Mouse (Mus musculus): ENCODE data around the gene 0610009B22Rik. TPM values are rescaled to one million over a fixed set of nuclear protein-coding genes. Genes with fewer than 3 reads are reported as not detected.
A peak's percentile ranks its signal among the peaks of the same experiment; 100 is the strongest.

0610009B22Rik gene
- polyA plus RNA-seq, 1 experiment, result 48.7 TPM

- H3K27ac ChIP-seq (ENCODE audit: insufficient read depth, low read length), result no peak overlapping the region
- H3K27me3 ChIP-seq (ENCODE audit: control insufficient read depth, insufficient read depth, low read length), result no peaks in the 10 kb centered on the region
- 28% methylated on average over 9 of the region's 9 CpGs for WGBS
Observed at GRCm38 (mm10) chr11:51643202-51643601, 45.5 kb downstream of the 0610009B22Rik start.

GRCm38 (mm10) chr11:51640748-51641147, 47.9 kb downstream of the 0610009B22Rik start:
- Histone ChIP-seq H3K27me3 (ENCODE audit: control insufficient read depth, insufficient read depth, low read length) (no peaks in the 10 kb centered on the region), H3K4me3 (replicated peaks; ENCODE audit: insufficient read depth, low read depth, low read length) (no peak overlapping the region), H3K27ac (ENCODE audit: insufficient read depth, low read length) (no peak overlapping the region), H3K4me1 (ENCODE audit: control insufficient read depth, insufficient read depth, low read length) (peaks cover 2% of the 10 kb centered on the region; the same call in 1 of the 2 replicates)
- TF ChIP-seq POLR2A (IDR thresholded peaks at IDR 0.05; ENCODE audit: borderline replicate concordance, insufficient read depth, low read length) (no peak), CTCF (IDR thresholded peaks at IDR 0.05; ENCODE audit: borderline replicate concordance, insufficient read depth, low read depth, low read length) (no peak)
- no peak for DNase-seq
- 28% methylated on average over 7 of the region's 7 CpGs for WGBS

More at GRCm38 (mm10) chr11:51643202-51643601, 45.5 kb downstream of the 0610009B22Rik start:
- no peak for TF ChIP-seq CTCF (IDR thresholded peaks at IDR 0.05; ENCODE audit: borderline replicate concordance, insufficient read depth, low read depth, low read length)
- TF ChIP-seq POLR2A (IDR thresholded peaks at IDR 0.05; ENCODE audit: borderline replicate concordance, insufficient read depth, low read length), result no peak
- H3K4me3 ChIP-seq (replicated peaks; ENCODE audit: insufficient read depth, low read depth, low read length), result peak overlapping the region; percentile 42
- H3K4me1 ChIP-seq (ENCODE audit: control insufficient read depth, insufficient read depth, low read length), result no peaks in the 10 kb centered on the region
- DNase-seq, result no peak

GRCm38 (mm10) chr11:51638497-51638896, 50.2 kb downstream of the 0610009B22Rik start:
- H3K27ac ChIP-seq (ENCODE audit: insufficient read depth, low read length), result no peak overlapping the region
- 80% methylated on average over 5 of the region's 5 CpGs for WGBS
- no peaks in the 10 kb centered on the region for H3K27me3 ChIP-seq (ENCODE audit: control insufficient read depth, insufficient read depth, low read length)
- no peak for DNase-seq
- peaks cover 2% of the 10 kb centered on the region; the same call in 1 of the 2 replicates for H3K4me1 ChIP-seq (ENCODE audit: control insufficient read depth, insufficient read depth, low read length)
- no peak overlapping the region for H3K4me3 ChIP-seq (replicated peaks; ENCODE audit: insufficient read depth, low read depth, low read length)
- no peak for TF ChIP-seq POLR2A (IDR thresholded peaks at IDR 0.05; ENCODE audit: borderline replicate concordance, insufficient read depth, low read length)
- no peak for TF ChIP-seq CTCF (IDR thresholded peaks at IDR 0.05; ENCODE audit: borderline replicate concordance, insufficient read depth, low read depth, low read length)

GRCm38 (mm10) chr11:51637971-51638414, 50.7 kb downstream of the 0610009B22Rik start:
- peaks cover 2% of the 10 kb centered on the region; the same call in 1 of the 2 replicates for H3K4me1 ChIP-seq (ENCODE audit: control insufficient read depth, insufficient read depth, low read length)
- TF ChIP-seq CTCF (IDR thresholded peaks at IDR 0.05; ENCODE audit: borderline replicate concordance, insufficient read depth, low read depth, low read length) (no peak), POLR2A (IDR thresholded peaks at IDR 0.05; ENCODE audit: borderline replicate concordance, insufficient read depth, low read length) (no peak)
- no peak overlapping the region for H3K27ac ChIP-seq (ENCODE audit: insufficient read depth, low read length)
- no peaks in the 10 kb centered on the region for H3K27me3 ChIP-seq (ENCODE audit: control insufficient read depth, insufficient read depth, low read length)
- no peak overlapping the region for H3K4me3 ChIP-seq (replicated peaks; ENCODE audit: insufficient read depth, low read depth, low read length)
- peak in 1 of 2 experiments; percentile 36 for DNase-seq
- 10% methylated on average over 17 of the region's 17 CpGs for WGBS

- whole genome bisulfite sequencing, result 5% methylated on average over 6 of the region's 6 CpGs
- H3K4me3 ChIP-seq (replicated peaks; ENCODE audit: insufficient read depth, low read depth, low read length), result peak overlapping the region; percentile 93
- TF ChIP-seq POLR2A (IDR thresholded peaks at IDR 0.05; ENCODE audit: borderline replicate concordance, insufficient read depth, low read length) (no peak), CTCF (IDR thresholded peaks at IDR 0.05; ENCODE audit: borderline replicate concordance, insufficient read depth, low read depth, low read length) (peak; percentile 58)
- DNase-seq, result peak; percentile 66 to 75
- H3K4me1 ChIP-seq (ENCODE audit: control insufficient read depth, insufficient read depth, low read length), result peaks cover 2% of the 10 kb centered on the region; the same call in 1 of the 2 replicates
- H3K27me3 ChIP-seq (ENCODE audit: control insufficient read depth, insufficient read depth, low read length), result no peaks in the 10 kb centered on the region
- H3K27ac ChIP-seq (ENCODE audit: insufficient read depth, low read length), result peak overlapping the region; percentile 69
Observed at GRCm38 (mm10) chr11:51636323-51636684, 52.4 kb downstream of the 0610009B22Rik start.

- peak; percentile 92 to 94 for DNase-seq
- peak within 1 kb of the TSS; percentile 93 for H3K4me3 ChIP-seq (replicated peaks; ENCODE audit: insufficient read depth, low read depth, low read length)
- under 1% methylated on average over 61 of the region's 61 CpGs for whole genome bisulfite sequencing
- no peaks in the 10 kb centered on the region for H3K27me3 ChIP-seq (ENCODE audit: control insufficient read depth, insufficient read depth, low read length)
- H3K4me1 ChIP-seq (ENCODE audit: control insufficient read depth, insufficient read depth, low read length), result peaks cover 2% of the 10 kb centered on the region; the same call in 1 of the 2 replicates
- H3K27ac ChIP-seq (ENCODE audit: insufficient read depth, low read length), result peak within 1 kb of the TSS; percentile 69
- peak; percentile 66 for TF ChIP-seq POLR2A (IDR thresholded peaks at IDR 0.05; ENCODE audit: borderline replicate concordance, insufficient read depth, low read length)
- TF ChIP-seq CTCF (IDR thresholded peaks at IDR 0.05; ENCODE audit: borderline replicate concordance, insufficient read depth, low read depth, low read length), result no peak
Observed at GRCm38 (mm10) chr11:51635525-51636322, 53.0 kb downstream of the 0610009B22Rik start, which contains the start of gene Rmnd5b. TSS of gene Rmnd5b (minus strand) at chr11:51635896.

Other genes starting within 250 kb of the 0610009B22Rik start
- 19.3 and 23.2 TPM in 2 replicates for gene Phykpl, start 104.1 kb downstream of the 0610009B22Rik start, polyA plus RNA-seq (2012; rRNA removed)
- 101 and 103 TPM in 2 replicates for gene Hnrnpab, start 82.0 kb downstream of the 0610009B22Rik start, polyA plus RNA-seq (2012; rRNA removed)
- 45.2 and 48.4 TPM in 2 replicates for gene Nhp2, start 69.1 kb downstream of the 0610009B22Rik start, polyA plus RNA-seq (2012; rRNA removed)
- 62.3 and 72.9 TPM in 2 replicates for gene Rmnd5b, start 53.0 kb downstream of the 0610009B22Rik start, polyA plus RNA-seq (2012; rRNA removed)
- gene N4bp3, start 38.0 kb downstream of the 0610009B22Rik start, polyA plus RNA-seq (2012; rRNA removed), result 15.3 and 16.7 TPM in 2 replicates
- gene D930048N14Rik, start 37.9 kb downstream of the 0610009B22Rik start, polyA plus RNA-seq (2012; rRNA removed), result 3.8 and 4.1 TPM in 2 replicates
- 11.0 and 12.3 TPM in 2 replicates for gene Sec24a, start 74.8 kb upstream of the 0610009B22Rik start, polyA plus RNA-seq (2012; rRNA removed)
- gene Sar1b, start 74.8 kb upstream of the 0610009B22Rik start, polyA plus RNA-seq (2012; rRNA removed), result 93.3 and 95.1 TPM in 2 replicates
- 21.8 and 21.9 TPM in 2 replicates for gene Jade2, start 168.8 kb upstream of the 0610009B22Rik start, polyA plus RNA-seq (2012; rRNA removed)

Measured in cerebellum, adult 2 months (tissue).